Mouse (Mus musculus): Measurements from ENCODE around the gene Kng1.
"Not testable (repeated sequence)": the region's sequence is repeated elsewhere in the genome, so short reads cannot be mapped to it uniquely, and the experiment has no call there.

GRCm38 (mm10) chr16:23091345-23091744 lies 33.7 kb downstream of the Kng1 start:
- TF ChIP-seq GATA1 (IDR thresholded peaks at IDR 0.05; ENCODE audit: low read depth, low read length); SIN3A (IDR thresholded peaks at IDR 0.05; ENCODE audit: low read length); CTCF (IDR thresholded peaks at IDR 0.05 in 2 of 3, conservative IDR thresholded peaks at IDR 0.05 in 1 of 3; ENCODE audit: control insufficient read depth in 1 of 3, insufficient read depth in 1 of 3, low read depth in 2 of 3, low read length in 3 of 3, poor library complexity in 1 of 3, severe bottlenecking in 1 of 3); HCFC1 (IDR thresholded peaks at IDR 0.05; ENCODE audit: low read depth, low read length); EP300 (IDR thresholded peaks at IDR 0.05; ENCODE audit: low read depth in 1 of 2, low read length in 2 of 2); MAZ (IDR thresholded peaks at IDR 0.05; ENCODE audit: low read depth, low read length); SMC3 (IDR thresholded peaks at IDR 0.05; ENCODE audit: low read depth, low read length); KAT2A (conservative IDR thresholded peaks at IDR 0.05; ENCODE audit: low read depth, low read length); TCF12 (IDR thresholded peaks at IDR 0.05; ENCODE audit: low read depth, low read length); USF1 (IDR thresholded peaks at IDR 0.05; ENCODE audit: low read depth, low read length); CHD2 (IDR thresholded peaks at IDR 0.05; ENCODE audit: low read length); POLR2A (IDR thresholded peaks at IDR 0.05; ENCODE audit: control insufficient read depth in 1 of 2, insufficient read depth in 1 of 2, low read depth in 1 of 2, low read length in 2 of 2, poor library complexity in 1 of 2); MYC (IDR thresholded peaks at IDR 0.05; ENCODE audit: low read depth, low read length): not testable (repeated sequence)
